In genomic region chr7:29155838-29156782, GRCm38 (mm10) we compare ENCODE assay signal across 8 mouse cellular contexts. TPM values are rescaled to one million over a fixed set of nuclear protein-coding genes. Genes with fewer than 3 reads are reported as not detected.
DNase-seq lines count a peak whose midpoint lies in the region; ATAC-seq and TF ChIP-seq lines count a peak whose summit lies in the region.

TSS of gene Fam98c (minus strand) at chr7:29156234.

- peak within 1 kb of the TSS; percentile 73 for H3K9ac ChIP-seq in forebrain, embryonic 12.5 days
- peak within 1 kb of the TSS; percentile 89 for H3K9ac ChIP-seq in heart, embryonic 16.5 days (ENCODE audit: low read length)
- peak within 1 kb of the TSS; percentile 67 for H3K9ac ChIP-seq in liver, embryonic 15.5 days
- peak within 1 kb of the TSS; percentile 82 for H3K9ac ChIP-seq in neural tube, embryonic 12.5 days

- TF ChIP-seq CTCF in E14TG2a.4 (conservative IDR thresholded peaks at IDR 0.05; ENCODE audit: low read length), result no peak

- H3K27me3 ChIP-seq in E14TG2a.4 (ENCODE audit: insufficient read depth, low read length), result peaks cover 14% of the 10 kb centered on the region; the same call in 1 of the 2 replicates
- H3K27me3 ChIP-seq in forebrain, embryonic 12.5 days, result peaks cover 34% of the 10 kb centered on the region
- H3K27me3 ChIP-seq in heart, embryonic 16.5 days (ENCODE audit: control insufficient read depth, insufficient read depth, low read length), result peaks cover 21% of the 10 kb centered on the region
- H3K27me3 ChIP-seq in liver, embryonic 15.5 days, result peaks cover 38% of the 10 kb centered on the region
- peaks cover 24% of the 10 kb centered on the region for H3K27me3 ChIP-seq in neural tube, embryonic 12.5 days (replicated peaks)

- peaks cover 23% of the 10 kb centered on the region for H3K36me3 ChIP-seq in E14TG2a.4 (ENCODE audit: insufficient read depth, low read length)
- peaks cover 6% of the 10 kb centered on the region; the same call in 1 of the 2 replicates for H3K36me3 ChIP-seq in forebrain, embryonic 12.5 days (replicated peaks)
- peaks cover 5% of the 10 kb centered on the region for H3K36me3 ChIP-seq in heart, embryonic 16.5 days (ENCODE audit: control insufficient read depth, insufficient read depth)
- peaks cover 6% of the 10 kb centered on the region for H3K36me3 ChIP-seq in liver, embryonic 15.5 days (replicated peaks)
- H3K36me3 ChIP-seq in neural tube, embryonic 12.5 days, result peaks cover 8% of the 10 kb centered on the region; the same call in 1 of the 2 replicates

- 4% methylated on average over 67 of the region's 68 CpGs for WGBS in forebrain, embryonic 12.5 days
- 3% methylated on average over 68 of the region's 68 CpGs for WGBS in heart, embryonic 16.5 days
- WGBS in liver, embryonic 15.5 days (ENCODE audit: insufficient replicate concordance), result 1% methylated on average over 68 of the region's 68 CpGs
- 3% methylated on average over 68 of the region's 68 CpGs for WGBS in neural tube, embryonic 12.5 days

- DNase-seq in c-Kit-positive CD71-positive TER-119-positive erythroid progenitor cells, embryonic 14.5 days (ENCODE audit: low spot score), result peak; percentile 68
- DNase-seq in kidney, postnatal 36 days, result peak; percentile 90 to 94
- DNase-seq in telencephalon, adult 2 months (ENCODE audit: low read depth, low spot score), result peak; percentile 83

- peak within 1 kb of the TSS; percentile 89 for H3K4me2 ChIP-seq in forebrain, embryonic 12.5 days
- H3K4me2 ChIP-seq in heart, embryonic 16.5 days (ENCODE audit: low read depth, low read length), result peak within 1 kb of the TSS; percentile 96
- peak within 1 kb of the TSS; percentile 99 for H3K4me2 ChIP-seq in liver, embryonic 15.5 days
- peak within 1 kb of the TSS; percentile 98 for H3K4me2 ChIP-seq in neural tube, embryonic 12.5 days (replicated peaks)

- peak within 1 kb of the TSS; percentile 99 for H3K4me3 ChIP-seq in E14TG2a.4 (replicated peaks; ENCODE audit: low read length)
- H3K4me3 ChIP-seq in forebrain, embryonic 12.5 days (replicated peaks), result peak within 1 kb of the TSS; percentile 66
- peak within 1 kb of the TSS; percentile 93 for H3K4me3 ChIP-seq in heart, embryonic 16.5 days (ENCODE audit: low read length)
- H3K4me3 ChIP-seq in liver, embryonic 15.5 days (replicated peaks), result peak within 1 kb of the TSS; percentile 75
- H3K4me3 ChIP-seq in neural tube, embryonic 12.5 days, result peak within 1 kb of the TSS; percentile 77

- H3K4me1 ChIP-seq in E14TG2a.4 (replicated peaks; ENCODE audit: low read depth, low read length), result peaks cover 61% of the 10 kb centered on the region
- H3K4me1 ChIP-seq in forebrain, embryonic 12.5 days, result peaks cover 16% of the 10 kb centered on the region
- peaks cover 10% of the 10 kb centered on the region for H3K4me1 ChIP-seq in heart, embryonic 16.5 days (ENCODE audit: control insufficient read depth, insufficient read depth, low read length)
- peaks cover 18% of the 10 kb centered on the region for H3K4me1 ChIP-seq in liver, embryonic 15.5 days (replicated peaks)
- H3K4me1 ChIP-seq in neural tube, embryonic 12.5 days, result peaks cover 4% of the 10 kb centered on the region; the same call in 1 of the 2 replicates

- H3K27ac ChIP-seq in forebrain, embryonic 12.5 days, result peak within 1 kb of the TSS; percentile 92
- H3K27ac ChIP-seq in heart, embryonic 16.5 days (ENCODE audit: low read length), result peak within 1 kb of the TSS; percentile 86
- H3K27ac ChIP-seq in liver, embryonic 15.5 days (replicated peaks), result peak within 1 kb of the TSS; percentile 70
- H3K27ac ChIP-seq in neural tube, embryonic 12.5 days, result peak within 1 kb of the TSS; percentile 87

- no peaks in the 10 kb centered on the region for H3K9me3 ChIP-seq in E14TG2a.4 (ENCODE audit: low read length)
- 0 out of 2 replicates have a peak, but pooled peaks cover 4% of the 10 kb centered on the region for H3K9me3 ChIP-seq in forebrain, embryonic 12.5 days
- 0 out of 2 replicates have a peak, but pooled peaks cover 2% of the 10 kb centered on the region for H3K9me3 ChIP-seq in heart, embryonic 16.5 days (replicated peaks; ENCODE audit: control insufficient read depth, low read length)
- H3K9me3 ChIP-seq in liver, embryonic 15.5 days (replicated peaks), result no peaks in the 10 kb centered on the region
- peaks cover 4% of the 10 kb centered on the region; the same call in 1 of the 2 replicates for H3K9me3 ChIP-seq in neural tube, embryonic 12.5 days

- peak; percentile 87 for ATAC-seq in forebrain, embryonic 12.5 days (ENCODE audit: low FRiP score)
- ATAC-seq in heart, embryonic 16.5 days (replicated peaks; ENCODE audit: extremely low read depth, insufficient read depth, low FRiP score), result peak; percentile 86
- ATAC-seq in liver, embryonic 15.5 days (ENCODE audit: insufficient read depth), result peak; percentile 77
- peak; percentile 83 for ATAC-seq in neural tube, embryonic 12.5 days (ENCODE audit: low FRiP score, low read depth)

RNA-seq across cellular contexts. Expression of gene Fam98c, which starts in this region (rescaled TPM):
- 16.4 and 17.7 TPM in 2 replicates for polyA plus RNA-seq in forebrain, embryonic 12.5 days (2016; fragmentation: Nextera tagmentation; extraction: Ambion mirVana)
- polyA plus RNA-seq in heart, embryonic 16.5 days (2015; fragmentation: Nextera tagmentation; extraction: Ambion mirVana), result 17.3 and 18.8 TPM in 2 replicates
- polyA plus RNA-seq in liver, embryonic 15.5 days (2015; fragmentation: Nextera tagmentation; extraction: Ambion mirVana), result 6.2 and 6.5 TPM in 2 replicates
- 30.8 and 33.7 TPM in 2 replicates for polyA plus RNA-seq in neural tube, embryonic 12.5 days (2016; fragmentation: Nextera tagmentation; extraction: Ambion mirVana)

Comparison
In these comparisons a context has a peak if more than half of its experiments do, and no peak if none do; other contexts are left out.
1. Peak in every context shown above with its lines: DNase-seq, ATAC-seq, H3K4me3 ChIP-seq and H3K27ac ChIP-seq.